Mouse (Mus musculus) heart, adult 9 months (tissue): Measurements from ENCODE around the gene Tmem63c.

Source experiments
- DNase-seq, 2 experiments: peaks; one replicate each; pipeline ENCODE4 v3.0.0; 2022; ENCODE audit warnings: low spot score in 2 of 2

The Tmem63c gene

DNA sequence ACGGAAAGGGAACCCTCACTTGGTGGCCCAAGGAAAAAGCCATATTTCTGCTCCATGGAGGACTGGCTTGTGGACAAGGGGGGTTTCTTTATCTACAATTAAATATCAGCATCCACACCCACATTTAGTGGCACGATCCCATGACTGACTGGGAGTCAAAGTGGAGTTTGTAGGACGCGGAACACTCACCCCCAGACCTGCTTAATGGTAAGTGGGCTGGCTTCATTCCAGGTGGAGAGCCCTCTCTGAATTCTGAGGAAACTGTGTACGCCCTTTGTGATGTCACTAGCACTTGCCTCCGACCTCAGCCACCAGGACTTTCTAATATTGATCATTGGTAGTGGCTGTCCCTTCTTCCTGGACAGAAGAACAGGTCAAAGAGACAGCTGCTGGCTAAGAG, at the start of gene Tmem63c:
Tmem63c (plus strand) TSS at position 301 of the 400 bp plus-strand sequence.
- DNase-seq = no peak

- DNase-seq = peak in 1 of 2 experiments; percentile 32
Observed at GRCm38 (mm10) chr12:86973216-86973615, 47.9 kb upstream of the Tmem63c start.

DNA sequence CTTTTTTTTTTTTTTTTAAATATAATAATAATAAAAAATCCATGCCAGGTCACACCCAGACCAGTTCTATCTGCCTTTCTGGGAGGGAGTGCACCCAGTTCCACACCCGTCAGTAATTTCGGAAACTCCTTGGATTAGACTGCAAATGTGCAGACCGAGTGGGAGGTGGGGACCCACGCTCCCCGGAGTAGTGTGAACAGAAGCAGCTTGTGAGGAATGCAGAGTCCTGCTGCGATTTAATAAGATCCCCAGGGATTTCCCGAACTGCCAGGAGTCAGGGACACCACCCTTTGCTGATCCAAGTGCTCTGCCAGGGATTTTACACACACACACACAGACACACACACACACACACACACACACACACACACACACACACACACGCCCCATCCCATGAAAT, 47.4 kb upstream of the Tmem63c start:
- no peak for DNase-seq

DNA sequence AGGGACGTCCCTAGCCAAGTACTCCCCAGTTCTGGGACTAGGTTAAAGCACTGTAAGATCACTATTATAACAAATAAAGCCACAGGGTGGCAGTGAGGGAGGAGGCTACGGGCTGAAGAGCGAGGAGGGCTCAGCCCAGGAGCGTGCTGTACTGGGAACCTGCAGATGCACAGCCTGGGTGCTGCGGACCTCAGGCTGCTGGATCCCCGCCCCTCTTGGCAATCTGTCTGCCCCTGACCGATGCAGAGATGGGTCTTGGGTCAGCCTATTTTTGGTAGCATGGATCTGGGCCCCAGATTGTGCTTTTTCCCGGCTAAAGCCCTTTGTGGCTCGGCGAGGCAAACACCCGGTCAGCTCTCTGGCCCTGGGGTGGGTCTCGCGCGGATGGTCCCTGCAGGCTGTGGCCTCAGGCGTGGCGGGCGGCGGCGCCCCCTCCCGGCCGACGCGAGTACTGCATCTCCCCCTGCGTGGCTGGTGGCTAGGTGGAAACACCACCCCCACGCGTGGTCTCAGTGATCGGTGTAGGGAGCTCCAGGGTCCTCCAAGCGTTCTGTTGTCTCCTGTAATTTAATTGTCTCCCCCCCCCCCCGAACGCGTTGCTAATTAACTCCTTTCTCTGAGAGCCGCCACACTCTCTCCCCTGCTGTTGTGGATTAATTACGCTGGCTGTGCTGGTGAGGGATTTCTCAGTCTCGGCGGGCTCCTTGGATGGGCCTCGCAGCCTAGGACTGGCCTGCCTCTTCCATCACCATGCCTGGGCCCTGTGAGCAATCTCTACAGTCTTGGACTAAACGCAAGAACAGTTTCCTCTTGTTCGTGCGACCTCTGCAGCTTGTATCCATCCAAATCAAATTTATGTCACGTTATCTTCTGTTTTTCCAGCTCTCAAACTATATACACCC, 46.5 kb upstream of the Tmem63c start:
- DNase-seq = peak; percentile 73 to 78

GRCm38 (mm10) chr12:86975761-86976160, 45.4 kb upstream of the Tmem63c start:
- DNase-seq = no peak

DNA sequence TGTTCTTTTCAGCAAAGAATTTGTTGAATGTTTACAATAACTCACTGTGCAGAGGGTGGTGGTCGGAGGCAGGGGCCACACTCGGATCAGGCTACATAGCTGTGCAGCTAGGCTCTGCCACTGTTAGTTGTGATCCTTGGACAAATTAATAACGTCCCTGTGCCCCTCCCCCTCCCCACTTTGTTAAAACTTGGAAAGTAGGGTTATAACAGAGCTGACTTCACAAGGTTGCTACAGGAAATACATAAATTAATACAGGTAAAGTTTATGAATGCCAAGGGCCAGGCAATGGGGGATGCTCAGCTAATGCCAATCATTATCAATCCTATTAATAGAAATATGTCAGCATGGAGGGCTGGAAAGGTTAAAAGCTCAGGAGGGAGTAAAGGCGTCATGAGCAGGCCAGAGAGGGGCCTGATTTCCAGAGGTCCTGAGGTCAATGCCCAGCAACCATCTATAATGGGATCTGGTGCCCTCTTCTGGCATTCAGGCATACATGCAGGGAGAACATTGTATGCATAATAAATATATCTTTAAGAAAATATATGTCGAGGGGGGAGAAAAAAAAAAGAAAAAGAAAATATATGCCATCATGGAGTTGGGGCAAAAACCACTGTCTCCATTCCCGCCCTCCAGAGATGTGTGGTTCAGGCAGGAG, 44.5 kb upstream of the Tmem63c start:
- DNase-seq = no peak

GRCm38 (mm10) chr12:86977833-86978232, 43.3 kb upstream of the Tmem63c start:
- no peak for DNase-seq

GRCm38 (mm10) chr12:86981180-86981579, 40.0 kb upstream of the Tmem63c start:
- DNase-seq = no peak

GRCm38 (mm10) chr12:86983470-86984193, 37.5 kb upstream of the Tmem63c start:
- peak in 1 of 2 experiments; percentile 42 for DNase-seq

DNA sequence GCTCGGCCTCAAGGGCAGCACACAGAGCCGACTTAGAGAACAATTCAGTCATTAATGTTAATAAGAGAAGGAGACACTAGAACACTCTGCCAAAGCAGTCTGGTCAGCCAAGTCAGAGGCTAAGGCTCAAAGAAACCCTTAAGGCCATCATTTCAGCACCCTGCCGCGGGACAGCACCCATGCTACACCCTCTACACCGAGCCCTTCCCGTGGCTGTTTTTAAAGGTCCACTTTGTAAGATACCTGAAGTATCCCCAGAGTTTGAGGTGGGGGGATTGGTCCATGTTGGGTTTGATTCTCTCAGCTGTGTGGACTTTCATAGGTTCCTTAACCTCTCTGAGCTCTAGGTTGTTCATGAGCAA, 37.0 kb upstream of the Tmem63c start:
- DNase-seq = no peak

DNA sequence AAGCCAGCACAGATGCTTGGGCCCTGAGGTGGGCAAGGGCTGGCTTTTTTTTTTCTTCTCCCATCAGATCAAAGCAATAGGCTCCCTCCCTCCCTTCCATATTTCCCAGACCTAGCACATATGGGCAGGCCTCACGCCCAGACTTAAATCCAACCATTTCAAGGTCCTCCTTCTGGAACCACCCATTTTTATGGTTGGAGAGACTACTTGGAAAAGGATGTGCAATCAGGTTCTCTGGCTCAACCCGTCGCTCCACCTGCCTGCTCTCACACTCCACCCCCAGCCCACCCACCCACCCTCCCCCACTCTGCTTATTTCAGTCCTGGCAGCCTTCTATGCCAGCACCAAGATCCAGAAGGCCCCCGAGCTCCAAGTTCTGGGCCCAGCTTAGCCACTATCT, 34.6 kb upstream of the Tmem63c start:
- no peak for DNase-seq

GRCm38 (mm10) chr12:86988227-86988626, 32.9 kb upstream of the Tmem63c start:
- no peak for DNase-seq

DNA sequence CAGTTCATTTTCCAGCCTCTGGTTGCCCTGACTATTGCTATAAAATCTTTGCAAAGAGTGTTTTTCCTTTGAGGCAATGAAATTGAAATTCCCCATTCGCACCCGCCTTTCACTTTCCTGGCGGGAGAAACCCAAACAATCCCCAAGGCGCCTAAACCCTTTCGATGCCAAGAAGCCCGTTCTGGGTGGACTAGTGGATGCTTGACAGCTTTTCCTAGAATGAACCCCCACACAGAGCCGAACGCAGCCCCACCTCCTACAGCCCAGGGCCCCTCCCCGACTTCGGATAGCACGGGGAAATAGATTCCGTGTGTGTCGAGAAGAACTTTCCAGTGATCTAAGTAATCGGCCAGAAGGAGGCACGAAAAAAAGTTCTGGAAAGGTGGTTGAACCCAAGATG, 31.8 kb upstream of the Tmem63c start:
- DNase-seq = no peak

- no peak for DNase-seq
Observed at GRCm38 (mm10) chr12:86989890-86990754, 31.0 kb upstream of the Tmem63c start, which contains the start of gene Zdhhc22. Zdhhc22 (minus strand) TSS chr12:86990430.

DNA sequence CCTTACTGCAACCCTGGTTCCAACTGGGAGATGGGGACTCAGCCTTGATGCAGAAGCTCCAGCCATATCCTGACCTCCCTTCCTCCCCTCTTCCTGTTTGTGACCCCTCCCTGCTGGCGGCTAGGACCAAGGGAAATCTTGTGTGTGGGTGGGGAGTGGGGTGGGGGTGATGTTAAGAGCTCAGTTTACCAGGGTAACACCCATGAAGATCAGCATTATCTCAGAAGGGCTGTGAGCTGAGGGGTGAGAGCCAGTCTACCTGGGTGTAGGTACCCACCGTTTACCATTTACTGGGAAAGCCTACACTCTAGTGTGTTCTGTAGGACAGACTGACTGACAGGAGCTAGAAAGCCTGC, 30.4 kb upstream of the Tmem63c start:
- no peak for DNase-seq

- no peak for DNase-seq
Observed at GRCm38 (mm10) chr12:86994166-86994565, 27.0 kb upstream of the Tmem63c start.

GRCm38 (mm10) chr12:86994776-86995175, 26.4 kb upstream of the Tmem63c start:
- no peak for DNase-seq

DNA sequence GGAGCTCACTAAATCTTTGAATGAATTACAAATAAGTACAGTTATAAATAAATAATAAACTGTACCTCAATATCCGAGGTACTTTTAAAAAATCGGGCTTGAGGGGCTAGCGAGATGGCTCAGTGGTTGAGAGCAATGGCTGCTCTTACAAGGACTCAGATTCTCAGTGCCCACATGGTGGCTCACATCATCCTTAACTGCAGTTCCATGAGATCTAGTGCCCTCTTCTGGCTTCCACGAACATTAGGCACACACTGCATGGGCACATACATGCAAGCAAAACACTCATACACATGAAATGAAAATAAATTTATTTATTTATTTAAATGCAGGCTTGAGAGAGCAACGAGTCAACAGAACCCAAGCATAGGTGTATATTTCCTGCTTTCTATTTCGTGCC, 25.2 kb upstream of the Tmem63c start:
- no peak for DNase-seq

GRCm38 (mm10) chr12:86998699-86999098, 22.4 kb upstream of the Tmem63c start:
- DNase-seq = no peak

GRCm38 (mm10) chr12:86999283-86999820, 21.8 kb upstream of the Tmem63c start:
- DNase-seq = peak; percentile 80

DNA sequence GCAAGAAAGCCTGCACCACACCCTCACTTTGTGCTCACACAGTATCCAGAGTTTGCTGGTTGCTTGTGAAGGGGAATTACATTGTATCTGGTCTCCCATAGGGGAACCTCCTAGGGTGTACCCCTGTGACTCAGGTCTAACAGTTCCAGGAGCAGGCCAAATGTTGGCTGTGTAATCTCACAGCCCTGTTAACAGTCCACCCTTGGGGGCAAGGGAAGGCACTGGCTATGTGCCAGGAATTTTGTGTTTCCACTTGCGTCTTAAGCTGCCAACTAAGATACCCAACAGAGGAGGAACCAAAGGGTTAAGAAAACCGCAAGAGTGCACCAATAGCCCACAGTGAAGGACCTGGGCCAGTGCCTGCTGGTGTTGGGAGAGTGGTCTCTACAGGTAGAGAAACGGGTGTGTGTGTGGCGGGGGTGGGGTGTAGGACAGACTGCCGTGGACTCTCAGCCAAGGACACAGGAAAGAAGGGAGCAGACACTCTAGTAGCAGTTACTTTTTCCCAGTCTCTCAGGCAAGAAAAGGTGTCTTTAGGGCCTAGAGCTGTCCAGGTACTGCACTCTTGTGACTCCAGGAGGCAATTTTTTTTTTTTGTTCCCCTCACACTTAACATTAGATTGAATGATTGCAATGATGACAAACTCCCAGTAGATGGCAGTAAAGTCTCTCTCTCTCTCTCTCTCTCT, 20.8 kb upstream of the Tmem63c start:
- no peak for DNase-seq
